Mouse (Mus musculus) T-cell, adult 2 months (primary cell): ENCODE results near the gene Susd6.

Source experiments
- DNase-seq: peaks from one replicate; pipeline ENCODE4 v3.0.0; 2022; ENCODE audit warnings: low spot score

Gene Susd6

DNA sequence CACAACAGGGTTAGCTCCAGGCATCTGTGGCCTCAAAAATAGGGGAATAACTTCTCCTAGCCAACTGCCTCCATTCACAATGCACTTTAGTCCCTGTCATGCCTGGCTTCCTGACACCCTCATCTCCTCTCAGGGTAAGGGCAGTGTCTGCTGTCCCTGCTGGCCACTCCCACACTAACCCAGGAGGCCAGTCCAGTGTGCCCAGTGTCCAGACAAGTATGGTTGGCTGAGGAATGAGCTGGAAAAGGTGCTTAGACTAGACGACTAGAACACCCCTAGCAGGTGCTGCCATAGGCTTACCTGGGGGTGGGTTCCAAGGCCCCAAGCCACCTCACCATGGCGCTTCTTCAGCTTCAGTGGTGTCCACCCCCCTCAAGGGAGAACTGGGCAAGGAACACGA, 88.3 kb downstream of the Susd6 start:
- DNase-seq = no peak

DNA sequence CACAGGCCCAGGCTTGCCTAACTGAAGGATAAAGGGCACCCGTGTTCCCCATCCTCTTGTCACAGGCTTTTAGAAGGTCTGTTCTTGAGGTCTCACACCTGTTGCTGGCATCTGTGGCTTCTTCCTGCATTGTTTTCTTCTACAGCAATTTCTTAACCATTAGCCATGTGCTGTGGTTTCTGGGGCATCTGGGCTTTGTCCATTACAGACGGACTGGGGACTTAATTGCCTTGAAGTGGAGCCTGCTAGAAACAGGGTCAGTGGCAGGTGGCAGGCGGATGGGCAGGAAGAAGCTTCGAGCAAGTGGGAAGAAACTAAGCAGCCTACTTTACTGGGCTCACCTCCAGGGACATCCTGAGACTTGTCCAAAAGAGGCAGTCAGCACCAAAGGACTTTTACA, 89.0 kb downstream of the Susd6 start:
- no peak for DNase-seq

DNA sequence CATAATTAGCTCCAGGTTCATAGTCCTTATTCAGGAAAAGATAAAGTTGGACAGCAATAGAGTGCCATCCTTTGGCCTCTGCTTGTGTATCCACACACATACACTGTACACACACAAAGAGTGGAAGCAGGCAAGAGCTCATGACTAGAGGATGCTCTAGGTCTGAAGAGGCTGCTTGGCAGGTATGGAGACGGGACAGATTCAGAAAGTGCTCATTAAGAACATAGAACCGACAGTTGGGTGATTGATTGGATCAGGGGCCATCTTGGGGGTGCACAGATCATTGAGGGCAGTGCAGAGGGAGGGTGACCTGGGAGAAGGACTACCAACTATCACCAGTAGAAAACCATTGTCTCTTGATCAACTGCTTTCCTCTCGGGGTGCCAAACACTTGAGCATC, 90.8 kb downstream of the Susd6 start:
- DNase-seq = no peak

DNA sequence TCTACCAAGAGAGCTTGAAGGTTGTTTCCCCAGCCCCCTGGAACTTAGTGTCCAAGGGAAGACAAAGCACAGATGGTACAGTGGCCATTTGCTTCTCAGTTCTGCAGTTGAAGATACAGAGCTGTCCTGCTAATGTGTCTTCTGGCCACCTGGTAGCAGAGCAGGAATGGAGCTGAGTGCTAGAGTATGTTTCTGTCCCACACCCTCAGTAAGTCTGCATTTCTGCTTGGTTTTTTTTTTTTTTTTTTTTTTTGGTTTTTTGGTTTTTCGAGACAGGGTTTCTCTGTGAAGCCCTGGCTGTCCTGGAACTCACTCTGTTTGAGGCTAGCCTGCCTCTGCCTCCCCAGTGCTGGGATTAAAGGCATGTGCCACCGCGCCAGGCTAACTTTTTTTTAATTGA, 93.0 kb downstream of the Susd6 start:
- no peak for DNase-seq

DNA sequence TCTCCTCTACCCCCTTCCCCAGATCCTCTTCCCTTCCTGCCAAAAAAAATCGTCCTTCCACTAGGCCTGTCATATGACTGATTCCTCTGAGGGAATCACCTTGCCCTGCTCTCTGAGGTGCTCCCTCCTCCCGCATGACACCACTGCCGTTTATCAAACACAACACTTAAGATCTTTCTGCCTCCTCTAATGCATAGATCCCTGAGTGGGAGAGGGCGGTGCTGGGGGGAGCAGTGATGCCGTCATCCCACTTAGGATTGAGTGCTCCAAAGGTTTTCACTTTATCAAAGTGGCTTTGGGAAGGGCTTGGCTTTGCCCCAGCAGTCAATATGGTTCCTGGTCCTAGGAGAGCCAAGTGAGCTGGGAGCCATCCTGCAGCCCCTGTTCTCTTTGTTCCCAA, 93.6 kb downstream of the Susd6 start:
- no peak for DNase-seq

DNA sequence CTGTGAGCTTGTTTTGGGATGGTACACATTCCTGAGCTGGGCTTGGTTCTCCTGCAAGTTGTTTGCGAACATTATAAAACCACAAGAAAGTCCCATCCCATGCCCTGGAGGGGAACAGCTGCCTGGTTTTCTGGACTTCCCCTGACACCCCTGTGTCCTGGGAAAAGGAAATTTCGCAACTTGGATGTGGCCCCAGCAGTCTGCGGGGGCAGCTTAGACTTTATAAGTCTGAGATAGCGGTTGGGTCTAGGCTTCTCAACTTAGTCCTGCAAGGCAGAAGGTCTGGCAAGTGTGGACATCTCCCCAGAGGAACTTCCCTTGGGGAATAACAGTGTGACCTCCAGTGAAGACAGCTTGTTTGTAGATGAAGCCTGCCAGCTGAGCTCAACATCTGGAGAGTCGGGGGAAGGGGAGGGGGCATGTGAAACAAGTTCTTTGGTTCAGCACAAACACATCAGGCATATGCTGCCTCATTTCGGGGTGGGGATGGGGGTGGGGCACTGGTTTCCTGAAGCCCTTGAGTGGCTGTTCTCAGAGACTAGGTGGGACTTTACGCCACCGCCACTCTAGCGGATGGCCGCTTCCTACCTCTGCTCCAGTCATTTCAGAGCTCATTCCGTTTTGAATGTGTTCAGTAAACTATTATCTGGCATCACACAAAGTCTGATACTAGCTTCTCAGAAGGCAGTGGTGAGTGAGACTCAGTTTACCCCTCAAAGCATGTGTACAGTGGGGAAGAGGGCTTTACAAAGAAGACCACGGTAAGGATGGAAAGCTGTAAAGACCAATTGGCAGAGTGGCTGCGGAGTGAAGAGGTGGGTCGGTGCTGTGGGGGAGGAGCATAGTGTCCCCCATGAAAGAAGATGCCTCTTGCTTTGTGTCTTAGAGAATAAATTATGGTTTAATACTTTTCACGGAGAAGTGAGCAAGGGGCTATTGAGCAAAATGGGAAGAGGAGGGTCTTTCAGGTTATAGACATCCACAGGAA, 95.3 kb downstream of the Susd6 start:
- DNase-seq = peak; percentile 25

DNA sequence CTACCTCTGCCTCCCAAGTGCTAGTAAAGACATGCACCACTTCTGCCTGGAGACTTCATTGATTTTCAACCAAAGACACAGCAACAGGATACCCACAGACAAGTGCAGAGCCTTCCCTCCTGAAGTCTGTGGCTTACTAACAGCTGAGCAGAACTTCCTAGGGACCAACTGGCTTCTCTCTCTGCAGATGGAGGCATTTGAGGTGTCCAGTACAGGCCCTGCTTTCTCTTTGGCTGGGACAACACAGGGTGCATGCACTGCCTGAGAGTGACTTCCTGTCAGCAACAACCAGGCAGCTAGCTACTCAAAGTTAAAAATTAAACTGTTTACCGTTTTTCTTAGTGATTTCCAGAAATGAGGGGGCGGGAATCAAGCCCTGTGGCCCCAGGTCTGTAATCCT, 96.7 kb downstream of the Susd6 start:
- no peak for DNase-seq

DNA sequence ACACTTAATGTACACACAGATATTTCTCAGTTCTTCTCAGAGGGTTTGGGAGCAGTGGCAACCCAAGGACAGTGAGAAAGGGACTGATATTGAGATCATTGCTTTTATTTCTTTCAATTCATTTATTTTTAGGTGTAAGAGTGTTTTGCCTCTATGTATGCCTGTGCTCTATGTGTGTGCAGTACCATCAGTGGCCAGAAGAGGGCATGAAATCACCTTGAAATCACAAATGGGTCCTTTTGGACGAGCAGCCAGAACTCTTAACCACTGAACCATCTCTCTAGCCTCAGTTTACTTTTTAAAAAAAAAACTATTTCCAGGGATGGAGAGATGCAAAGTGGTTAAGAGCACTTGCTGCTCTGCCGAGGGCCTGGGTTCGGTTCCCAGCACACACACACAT, 99.0 kb downstream of the Susd6 start:
- no peak for DNase-seq

DNA sequence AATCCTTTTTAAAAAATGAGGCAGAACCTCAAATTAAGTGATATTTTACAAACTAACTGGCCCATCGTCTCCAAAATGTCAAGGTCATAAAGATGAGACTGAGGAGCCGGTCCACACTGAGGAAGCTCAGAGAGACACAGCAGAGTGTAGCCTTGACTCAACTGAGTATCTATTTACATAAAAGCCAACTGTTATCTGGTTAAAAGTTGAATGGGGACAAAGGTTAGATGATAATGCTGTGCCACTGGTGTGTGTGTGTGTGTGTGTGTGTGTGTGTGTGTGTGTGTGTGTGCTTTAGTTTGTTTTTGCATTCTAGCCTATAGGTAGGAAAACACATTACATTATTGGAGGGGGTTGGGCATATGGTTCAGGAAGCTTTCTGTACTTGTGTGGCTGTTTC, 100.8 kb downstream of the Susd6 start:
- DNase-seq = no peak

DNA sequence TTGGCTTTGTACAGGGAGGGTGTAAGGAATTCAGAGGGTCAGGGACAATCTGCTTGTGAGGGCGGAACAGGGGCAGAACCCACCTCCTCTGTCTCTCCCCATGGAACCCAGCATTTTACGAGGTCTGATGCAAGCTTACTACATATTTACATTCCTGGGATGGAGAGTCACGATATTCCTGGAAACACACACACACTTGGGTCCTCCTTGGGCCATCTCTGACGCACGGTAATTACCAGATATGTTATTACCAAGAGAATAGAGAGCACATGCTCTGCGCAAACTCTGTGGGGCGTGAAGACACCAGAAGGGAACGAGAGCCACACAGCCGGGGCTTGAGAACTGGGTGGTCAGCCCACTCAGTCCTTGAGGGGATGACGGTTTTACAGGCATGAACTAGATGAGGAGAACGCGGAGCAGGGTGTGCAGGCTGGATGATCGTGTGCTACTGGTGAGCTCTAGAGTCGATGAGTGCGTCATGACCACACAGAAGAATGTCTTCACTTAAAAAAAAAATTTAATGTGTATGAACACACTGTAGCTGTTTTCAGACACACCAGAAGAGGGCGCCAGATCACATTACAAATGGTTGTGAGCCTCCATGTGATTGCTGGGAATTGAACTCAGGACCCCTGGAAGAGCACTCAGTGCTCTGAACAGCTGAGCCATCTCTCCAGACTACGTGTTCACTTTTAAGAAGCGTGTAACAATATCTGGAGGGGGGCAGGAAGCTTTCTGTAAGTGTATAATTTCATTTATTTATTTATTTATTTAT, 103.6 kb downstream of the Susd6 start:
- no peak for DNase-seq

DNA sequence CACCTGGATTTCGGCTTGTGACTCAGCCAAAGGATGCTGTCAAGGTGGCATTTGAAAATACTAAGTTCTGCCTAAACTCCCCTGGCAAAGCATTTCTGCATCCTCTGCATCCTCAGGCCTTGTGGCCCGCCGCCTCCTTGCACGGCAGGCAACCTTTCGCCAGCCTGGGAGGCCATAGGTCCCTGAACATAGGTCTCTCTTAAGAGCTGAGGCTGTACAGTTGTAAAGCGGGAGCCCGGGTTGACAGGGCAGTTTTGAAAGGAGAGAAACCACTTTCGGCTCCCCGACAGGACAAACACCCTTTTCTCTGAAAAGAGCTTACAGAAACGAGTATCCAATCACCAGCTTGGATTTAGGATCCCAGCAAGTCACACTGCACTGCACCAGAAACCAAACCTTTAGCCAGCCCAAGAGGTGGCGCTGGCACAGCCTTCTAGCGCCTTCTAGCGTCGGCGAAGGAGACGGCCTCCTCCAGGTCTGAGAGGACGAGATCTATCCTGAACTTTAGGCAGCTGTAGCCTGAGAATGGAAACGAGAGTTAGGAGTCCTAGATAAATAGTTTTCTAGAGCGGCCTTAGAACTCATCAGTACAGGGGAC, 104.8 kb downstream of the Susd6 start:
- DNase-seq = peak; percentile 67

DNA sequence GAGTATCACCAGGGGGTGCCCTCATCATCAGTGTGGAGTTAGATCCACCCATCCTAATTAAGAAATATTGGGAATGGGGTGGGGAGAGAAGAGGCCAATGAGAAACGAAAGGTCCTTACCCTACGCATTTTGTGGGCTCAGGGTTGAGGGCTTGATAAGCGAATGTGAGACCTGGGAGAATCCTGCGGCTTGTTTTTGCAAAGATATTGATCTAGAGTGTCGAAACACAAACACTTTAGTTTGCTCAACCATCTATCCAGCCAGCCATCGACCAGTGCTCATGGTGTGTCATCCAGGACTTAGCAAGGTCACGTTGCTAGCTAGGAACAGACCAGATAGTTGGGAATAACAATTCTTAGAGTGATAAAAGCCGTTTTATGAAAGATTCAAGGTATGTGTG, 119.3 kb downstream of the Susd6 start:
- DNase-seq = no peak

DNA sequence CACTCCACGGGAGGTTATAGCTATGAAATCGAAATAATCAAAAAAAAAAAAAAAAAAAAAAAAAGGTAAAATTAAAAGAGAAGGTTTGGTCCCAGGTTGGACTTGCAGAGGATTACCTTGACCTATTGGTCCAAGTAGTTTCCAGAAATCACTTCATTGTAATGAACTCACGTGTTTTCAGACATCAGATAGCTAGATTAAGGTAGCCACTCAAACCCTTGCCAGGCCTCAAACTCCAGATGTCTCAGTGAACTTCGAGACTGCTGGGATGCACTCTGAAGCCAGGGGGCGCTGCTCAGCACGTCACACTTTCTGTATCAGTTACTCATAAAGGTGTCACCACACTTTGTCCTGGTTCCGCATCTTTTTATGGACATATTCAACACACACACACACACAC, 127.5 kb downstream of the Susd6 start:
- DNase-seq = peak; percentile 59

DNA sequence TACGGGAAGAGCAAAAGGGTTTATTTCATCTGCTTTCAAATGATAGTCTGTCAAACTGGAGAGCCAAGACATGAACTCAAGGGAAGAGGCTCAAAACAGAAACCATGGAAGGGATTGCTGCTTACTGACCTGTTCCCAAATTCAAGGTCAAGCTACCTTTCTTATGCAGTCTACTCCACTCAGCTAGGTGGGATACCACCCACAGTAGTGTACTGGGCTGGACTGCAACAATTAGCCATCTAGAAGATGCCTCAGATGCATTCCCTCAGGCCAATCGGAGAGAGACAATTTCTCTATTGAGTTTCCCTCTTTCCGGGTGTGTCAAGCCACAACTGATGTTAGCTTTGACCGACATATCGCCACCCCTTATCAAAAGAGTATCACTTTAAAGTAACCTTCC, 131.0 kb downstream of the Susd6 start:
- no peak for DNase-seq

DNA sequence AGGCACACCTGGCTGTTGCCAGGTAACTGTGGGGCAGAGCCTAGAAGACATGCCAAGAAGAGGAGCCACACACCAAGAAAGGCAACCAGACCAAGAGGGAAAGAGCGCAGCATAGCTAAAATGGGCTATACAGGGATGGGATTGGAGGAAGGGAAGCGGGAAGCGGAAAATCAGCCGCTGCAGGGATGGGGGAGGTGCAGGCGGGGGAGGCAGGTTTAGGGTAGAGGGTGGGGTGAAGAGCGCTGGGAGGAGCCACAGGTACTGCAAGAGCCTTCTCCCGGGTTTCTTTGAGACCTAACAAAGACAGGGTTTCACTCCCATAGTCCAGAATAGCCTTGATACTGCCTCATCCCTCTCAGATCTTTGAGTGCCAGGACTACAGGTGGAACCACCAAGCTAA, 132.6 kb downstream of the Susd6 start:
- no peak for DNase-seq

DNA sequence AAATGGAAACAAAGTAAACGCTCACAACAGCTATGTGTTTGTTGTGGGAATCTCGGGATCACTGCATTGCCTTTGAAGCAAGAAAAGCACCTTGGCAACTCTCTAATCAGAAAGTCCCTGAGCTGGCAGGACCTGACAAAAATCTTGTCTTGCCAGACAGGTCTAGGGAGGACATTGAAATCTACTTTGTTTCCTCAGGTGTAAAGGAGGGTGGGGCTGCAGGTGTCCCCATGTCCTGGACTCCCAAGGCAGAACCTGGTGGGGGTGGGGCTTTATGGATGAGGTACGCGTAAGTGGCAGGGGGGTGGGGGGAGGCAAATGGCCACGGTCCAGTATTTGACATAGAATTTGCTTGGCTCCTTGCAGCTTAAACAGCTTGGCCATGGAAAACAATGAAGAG, 133.3 kb downstream of the Susd6 start:
- no peak for DNase-seq

DNA sequence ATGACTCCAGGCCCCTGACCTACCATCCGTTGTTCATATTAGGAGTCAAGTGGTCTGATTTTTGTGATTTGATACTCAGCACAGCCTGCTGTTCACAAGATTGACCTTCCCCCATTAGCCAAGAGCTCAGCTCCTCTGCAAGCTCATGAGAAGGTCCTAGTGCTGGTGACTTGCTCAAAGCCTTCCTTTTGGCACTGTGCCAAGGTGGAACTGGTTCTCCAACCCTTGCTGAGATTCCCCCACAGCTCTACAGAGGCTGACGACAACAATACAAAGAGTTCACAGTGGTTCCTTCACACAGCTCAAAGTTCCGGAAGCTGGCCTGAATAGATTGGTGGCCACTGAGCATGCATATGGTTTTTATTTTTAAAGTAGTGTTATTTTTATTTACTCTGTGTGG, 133.9 kb downstream of the Susd6 start:
- DNase-seq = no peak

DNA sequence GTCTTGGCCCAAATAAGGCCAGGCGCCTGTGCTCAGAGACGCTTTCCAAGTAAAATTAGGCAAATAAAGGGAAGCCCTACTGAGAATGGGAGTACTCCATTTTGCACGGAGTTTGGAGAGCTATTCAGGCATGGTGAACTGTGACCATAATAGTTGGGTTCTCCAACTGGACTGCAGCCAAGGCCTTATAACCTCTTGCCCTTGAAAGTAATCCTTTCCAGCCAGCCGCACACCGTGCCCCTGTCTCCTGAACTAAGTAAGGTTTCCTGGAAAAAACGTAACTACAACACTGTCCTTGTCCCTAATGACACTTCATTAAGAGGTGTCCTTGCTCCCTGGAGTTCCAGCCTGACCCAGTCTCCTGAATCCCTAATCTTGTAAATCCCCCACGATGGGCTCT, 135.6 kb downstream of the Susd6 start:
- no peak for DNase-seq

DNA sequence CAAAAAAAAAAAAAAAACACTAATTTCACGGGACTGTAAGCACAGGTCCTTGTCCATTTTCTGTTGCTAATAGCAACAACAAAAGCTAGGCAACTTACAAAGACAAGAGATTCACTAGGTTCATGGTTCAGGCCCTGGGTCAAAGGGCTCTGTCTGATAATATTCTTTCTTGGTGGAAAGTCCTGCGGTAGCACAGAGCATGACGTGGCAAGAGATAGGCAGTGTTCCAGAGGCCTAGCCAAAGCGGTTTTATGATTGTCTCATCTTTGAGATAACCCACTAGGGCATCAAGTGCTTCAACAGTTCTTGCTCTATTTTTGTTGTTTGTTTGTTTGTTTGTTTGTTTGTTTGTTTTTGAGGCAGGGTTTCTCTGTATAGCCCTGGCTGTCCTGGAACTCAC, 136.2 kb downstream of the Susd6 start:
- DNase-seq = no peak

DNA sequence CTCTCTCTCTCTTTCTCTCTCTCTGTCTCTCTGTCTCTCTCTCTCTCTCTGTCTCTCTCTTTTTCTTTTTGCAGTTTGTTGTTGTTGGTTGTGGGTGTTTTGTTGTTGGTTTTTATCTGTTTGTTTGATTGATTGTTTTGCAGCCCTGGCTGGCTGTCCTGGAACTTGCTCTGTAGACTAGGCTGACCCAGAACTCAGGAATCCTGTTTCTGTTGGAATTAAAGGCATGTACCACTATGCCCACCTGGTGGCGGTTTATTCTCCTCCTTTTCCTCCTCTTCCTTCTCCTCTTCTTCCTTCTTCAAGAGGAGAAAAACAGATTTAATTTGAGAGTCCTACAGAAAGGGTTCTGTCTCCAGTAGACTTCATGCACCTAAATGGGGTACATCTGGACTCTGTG, 137.2 kb downstream of the Susd6 start:
- DNase-seq = no peak

DNA sequence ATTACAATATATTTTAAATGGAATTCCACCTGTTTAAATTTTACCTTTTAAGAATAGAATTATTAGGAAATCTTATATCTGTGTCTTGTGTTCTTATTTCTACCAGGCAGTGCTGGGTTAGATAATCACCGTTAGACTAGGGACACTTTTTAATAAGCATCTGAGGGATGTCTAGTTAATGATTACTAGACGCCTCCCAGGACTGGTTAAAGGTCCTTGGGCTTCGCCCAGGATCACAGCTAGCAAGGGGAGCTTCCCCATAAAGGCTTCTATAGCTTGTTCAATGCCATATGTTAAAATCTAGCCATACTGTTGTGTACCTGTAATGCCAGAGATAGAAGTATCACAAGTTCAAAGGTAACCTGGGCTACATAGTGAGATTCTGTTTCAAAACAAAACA, 138.6 kb downstream of the Susd6 start:
- no peak for DNase-seq

DNA sequence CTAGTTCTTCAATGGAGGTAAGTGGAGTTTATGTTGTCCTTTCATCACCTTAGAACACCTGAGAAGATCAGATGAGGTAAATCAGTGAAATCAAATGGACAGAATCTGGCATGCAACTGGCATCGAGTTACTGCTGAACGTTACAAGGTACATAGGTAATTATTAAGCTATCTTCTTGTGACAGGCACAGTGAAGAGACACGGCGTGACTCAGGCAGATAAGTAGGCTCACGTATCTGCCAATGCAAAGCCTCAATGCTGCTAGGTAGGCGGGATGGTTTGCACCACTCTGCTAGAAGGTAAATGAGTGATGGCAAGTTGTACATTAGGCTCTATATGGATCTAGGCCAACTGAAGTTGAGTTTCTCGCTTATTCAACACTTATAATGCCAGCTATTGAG, 139.8 kb downstream of the Susd6 start:
- no peak for DNase-seq
